Mouse (Mus musculus) gonadal fat pad, adult 2 months (tissue): ENCODE data around the gene Phactr1. TPM values are rescaled to one million over a fixed set of nuclear protein-coding genes. Genes with fewer than 3 reads are reported as not detected.

ENCODE experiments used
- DNase-seq: peaks from one replicate; pipeline ENCODE4 v3.0.0-alpha.2; 2012; ENCODE audit warnings: low read depth
- polyA plus RNA-seq: library from polyadenylated mRNA; depleted of rRNA; stranded (reverse); fragments of >200 nt; gene quantifications from 2 replicates; pipeline ENCODE4 v1.2.3, GENCODE M21; 2012

Phactr1 gene
- polyA plus RNA-seq, 1 experiment, result 5.3 TPM

DNA sequence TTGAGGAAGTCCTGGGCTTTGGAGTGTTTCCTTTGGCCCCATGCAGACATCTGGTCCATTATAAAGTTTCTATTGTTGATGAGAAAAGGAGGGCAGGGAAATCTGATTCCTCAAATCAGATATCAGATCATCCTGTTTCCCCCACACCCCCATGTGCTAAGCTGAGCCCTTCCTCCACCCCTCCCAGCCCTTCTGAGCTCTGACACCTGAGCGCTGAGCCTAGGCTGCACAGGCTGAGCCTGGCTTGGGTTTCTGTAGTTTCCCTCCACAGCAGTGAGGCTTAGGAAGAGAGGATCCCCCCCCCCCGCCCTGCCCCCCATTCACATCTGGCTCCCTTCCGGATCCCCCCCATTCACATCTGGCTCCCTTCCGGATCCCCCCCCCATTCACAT is 444.3 kb downstream of the Phactr1 start:
- no peak for DNase-seq

DNA sequence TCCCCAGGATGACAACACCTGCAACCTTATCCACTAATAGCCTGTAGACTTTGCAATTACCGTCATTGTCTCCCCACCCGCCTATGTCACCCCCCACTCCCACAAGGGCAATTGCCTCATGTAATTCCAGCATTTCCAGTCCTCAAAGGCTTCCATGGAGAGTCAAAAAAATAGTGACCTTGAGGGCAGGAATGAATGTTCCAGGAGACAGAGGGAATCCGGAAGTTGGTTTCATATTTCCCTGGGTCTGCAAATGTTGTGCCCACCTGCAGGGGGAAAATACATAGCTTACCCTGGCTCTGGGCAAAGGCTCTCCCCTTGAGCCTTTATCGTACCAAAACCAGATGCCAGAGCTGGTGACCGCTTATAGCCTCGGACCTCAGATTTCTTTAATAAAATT is 449.7 kb downstream of the Phactr1 start:
- DNase-seq, result no peak

DNA sequence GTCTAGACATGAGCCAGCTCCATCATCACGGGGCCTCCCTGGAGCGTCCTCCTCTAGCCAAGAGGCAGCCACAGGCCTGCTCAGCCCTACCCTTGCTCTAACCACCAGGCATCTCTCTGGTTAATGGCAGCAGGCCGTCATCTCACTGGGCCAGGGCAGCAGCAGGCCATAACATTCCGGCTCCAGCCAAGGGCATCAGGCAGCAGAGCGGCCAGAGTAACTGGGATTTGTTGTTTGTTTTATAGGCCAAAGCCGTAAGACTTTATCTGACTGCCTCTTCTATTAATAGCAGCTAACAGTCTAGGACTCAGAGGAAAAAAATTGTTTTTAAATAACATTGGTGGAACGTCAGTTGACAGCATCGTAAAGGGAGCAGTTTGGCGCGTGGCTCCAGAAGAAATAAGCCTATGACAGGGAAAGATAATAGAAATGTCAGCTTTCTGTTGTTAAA is 451.3 kb downstream of the Phactr1 start:
- DNase-seq, result no peak

- no peak for DNase-seq
Observed at GRCm38 (mm10) chr13:43132859-43133258, 452.4 kb downstream of the Phactr1 start.

DNA sequence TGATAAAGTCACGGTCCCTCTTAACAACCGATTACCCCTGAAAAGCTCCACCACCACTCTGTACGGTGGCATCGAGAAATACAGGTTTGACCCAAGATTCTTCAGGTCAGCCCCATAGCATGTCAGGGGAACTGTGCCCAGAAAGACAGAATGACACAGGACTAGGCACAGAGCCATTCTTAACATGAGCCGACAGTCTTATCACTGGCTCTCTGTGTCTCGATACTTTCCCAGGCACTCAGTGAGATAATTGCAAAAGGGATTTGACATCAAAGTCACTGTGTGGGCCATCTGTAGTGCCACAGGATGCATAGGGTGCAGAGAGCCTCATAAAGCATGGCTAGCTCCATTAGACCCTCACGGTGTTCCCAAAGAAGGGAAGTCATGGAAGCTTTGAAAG is 453.0 kb downstream of the Phactr1 start:
- DNase-seq, result no peak

DNA sequence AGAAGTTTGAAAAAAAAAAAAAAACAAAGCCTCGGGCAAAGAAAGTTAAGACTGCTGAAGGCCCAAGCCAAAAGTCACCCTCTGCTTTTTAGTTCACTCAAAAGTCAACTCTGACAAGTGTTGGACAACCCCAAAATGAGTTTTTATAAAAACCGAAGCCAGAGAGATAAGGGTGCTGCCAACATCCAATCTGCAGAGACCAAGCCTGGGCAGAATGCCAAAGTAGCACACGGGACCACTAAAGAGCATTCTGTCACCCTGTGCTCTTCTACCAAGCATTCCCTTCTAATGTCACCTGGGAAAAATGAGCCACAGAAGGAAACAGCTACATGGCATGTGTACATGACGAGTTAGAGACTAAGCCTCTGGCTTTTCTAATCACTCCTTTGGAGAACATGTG is 454.0 kb downstream of the Phactr1 start:
- DNase-seq, result no peak

DNA sequence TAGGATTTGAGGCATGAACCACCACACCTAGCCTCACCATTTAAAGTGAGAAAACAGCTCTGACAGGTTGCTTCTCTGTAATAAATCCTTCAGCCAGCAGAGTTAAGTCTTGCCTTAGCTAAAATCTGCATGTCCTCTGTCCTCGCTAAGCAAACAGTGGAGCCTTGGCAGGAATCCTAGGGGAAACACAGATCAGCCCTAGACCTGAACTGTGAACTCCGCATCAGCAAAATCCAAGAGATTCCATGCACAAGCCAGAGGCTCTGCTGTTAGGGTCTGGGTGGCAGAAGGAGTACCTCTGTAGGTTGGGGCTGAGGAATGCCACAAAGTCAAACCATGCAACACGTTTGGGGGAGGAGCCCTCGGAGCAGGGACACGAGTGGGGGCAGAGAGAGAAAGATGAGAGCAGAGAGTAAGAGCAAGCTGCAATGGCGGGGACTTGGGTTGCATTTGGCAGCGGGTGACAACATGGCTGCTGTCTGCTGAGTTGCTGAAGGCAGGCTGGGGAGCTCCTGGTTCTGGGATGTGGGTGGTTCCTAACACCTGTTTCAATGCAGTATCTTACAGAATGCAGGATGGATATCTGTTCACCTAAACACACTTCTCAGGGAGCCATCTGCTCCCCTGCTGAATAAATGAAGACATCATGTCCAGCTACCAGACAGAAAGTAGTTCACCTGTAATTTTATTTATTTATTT is 464.4 kb downstream of the Phactr1 start:
- DNase-seq, result no peak

DNA sequence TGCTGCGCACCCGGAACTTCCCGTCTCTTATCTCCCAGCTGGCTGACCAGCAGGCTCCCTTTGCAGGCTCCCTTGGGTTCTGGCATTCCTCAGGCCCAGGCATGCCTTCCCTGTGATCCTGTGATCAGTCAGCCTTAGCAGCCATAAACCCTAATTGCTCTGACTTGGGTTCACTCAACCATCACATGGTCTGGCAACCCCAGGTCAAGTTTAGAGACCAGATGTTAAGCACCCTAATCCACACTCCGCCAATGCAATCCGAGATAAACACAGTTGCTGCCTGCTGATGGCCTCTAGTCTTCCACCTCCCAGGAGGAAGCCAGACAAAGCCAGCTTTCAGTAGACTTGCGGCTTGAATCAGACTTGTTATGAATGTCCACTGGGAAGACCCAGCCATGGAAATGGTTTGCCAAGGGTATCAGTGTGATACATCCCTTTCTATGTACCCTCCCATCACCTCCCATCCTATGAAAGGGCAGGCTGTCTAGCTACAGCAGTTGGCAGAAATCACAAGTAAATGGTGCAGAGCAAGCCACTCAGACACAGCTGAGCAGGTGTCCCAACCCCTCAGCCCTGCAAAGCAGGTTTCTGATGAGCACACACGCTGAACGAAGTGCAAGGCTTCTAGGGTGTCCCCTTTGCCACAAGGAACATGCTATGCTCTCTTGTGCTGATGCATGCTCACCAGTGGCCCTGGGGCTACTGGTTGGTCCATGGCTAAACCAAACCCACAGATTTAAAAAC is 466.3 kb downstream of the Phactr1 start:
- no peak for DNase-seq

DNA sequence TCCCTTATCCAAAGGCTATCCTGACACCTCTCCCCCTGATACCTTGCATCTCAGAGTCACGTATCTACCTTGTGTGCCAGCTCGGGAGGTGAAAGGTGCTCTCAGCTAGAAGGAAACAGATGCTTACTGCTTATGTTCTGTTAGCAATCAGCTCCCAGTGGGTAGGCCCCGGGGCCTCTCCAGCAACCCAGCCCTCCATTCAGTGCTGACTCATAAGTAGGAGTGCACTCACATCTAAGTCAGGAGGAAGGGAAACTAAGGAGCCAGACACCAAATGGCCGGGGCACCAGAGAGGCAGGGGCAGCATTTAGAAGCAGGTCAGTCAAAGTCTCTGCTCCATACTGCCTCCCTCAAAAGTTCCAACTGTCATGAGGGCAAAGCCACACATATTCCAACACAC is 468.3 kb downstream of the Phactr1 start:
- no peak for DNase-seq

DNA sequence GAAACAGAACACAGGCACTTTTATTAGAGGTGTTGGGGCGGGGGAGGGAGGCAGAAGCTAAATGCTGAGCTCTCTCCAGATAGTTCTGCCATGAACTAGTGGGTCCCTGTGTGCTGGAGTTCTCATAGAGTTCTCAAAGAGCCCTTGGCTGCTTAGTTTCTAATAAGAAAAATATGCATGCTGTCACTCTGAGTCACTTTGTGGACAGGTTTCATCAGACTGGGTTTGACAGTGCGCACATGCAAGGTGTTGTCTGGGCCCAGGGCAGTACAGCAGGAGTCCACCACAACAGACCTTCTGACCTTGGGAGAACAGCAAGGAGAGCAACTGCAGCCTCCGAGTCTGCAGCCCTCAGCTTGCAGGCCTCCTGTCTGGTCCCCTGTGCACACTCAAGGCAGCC is 469.2 kb downstream of the Phactr1 start:
- no peak for DNase-seq

DNA sequence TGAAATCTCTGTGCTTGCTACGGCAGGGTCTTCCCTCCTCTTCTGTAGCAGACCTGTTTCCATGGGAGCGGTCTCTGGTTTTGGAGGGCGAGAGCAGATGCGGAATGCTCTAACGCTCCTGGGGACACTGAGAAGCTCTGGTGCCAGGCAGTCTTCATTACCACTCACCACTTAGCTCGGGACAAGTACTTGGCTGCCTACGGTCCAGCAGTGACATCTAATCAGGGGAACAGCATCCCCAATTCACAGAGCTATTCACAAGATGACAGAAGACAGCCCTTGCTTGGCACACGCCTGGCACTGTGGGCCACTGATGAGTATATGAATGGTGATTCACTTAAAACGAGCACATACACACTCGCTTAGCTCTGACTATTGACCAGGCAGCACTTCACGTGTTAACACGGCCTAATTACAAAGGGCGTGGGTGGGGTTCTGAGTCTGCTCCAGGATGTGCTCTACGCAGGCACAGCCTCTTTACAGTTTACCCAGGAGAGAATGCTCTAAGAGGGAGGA is 471.6 kb downstream of the Phactr1 start:
- DNase-seq, result no peak

DNA sequence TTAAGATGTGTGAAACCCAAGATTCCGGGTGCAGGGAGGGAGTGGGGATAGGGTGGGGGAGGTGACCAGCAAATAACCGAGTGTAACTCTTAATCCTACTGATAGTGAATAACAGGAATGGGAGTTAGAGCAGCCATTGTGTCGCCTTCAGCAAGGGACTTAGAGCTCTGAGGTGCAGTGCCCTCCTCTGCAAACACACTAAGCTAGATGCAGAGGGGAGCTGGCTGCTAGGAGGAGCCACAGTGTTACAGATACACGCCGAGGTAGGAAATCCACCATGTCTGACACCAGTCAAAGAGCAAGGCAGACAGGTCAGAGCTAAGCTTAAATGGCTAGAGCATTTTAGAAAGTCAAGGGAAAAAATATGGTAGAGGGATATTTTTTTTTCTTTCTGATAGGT is 476.9 kb downstream of the Phactr1 start:
- DNase-seq, result no peak

DNA sequence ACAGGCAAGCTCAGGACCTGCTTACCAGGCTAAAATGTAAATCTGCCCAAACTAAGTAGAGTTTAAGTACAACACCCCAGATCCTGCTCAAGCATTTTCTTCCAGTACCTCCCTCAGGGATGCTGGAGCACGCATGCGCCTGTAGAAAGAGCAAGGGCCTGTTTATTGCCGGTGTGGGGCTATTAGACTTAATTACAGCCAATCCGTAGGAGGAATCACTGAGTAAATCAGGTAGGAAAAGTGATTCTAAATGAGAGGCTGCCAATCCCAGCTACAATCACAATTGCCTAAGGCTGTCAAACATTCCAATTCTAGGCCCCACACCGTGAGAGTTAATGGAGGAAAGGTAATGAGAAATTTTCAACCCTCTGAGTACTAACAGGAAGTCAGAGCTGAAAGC is 477.9 kb downstream of the Phactr1 start:
- no peak for DNase-seq

GRCm38 (mm10) chr13:43159429-43159828 is 479.0 kb downstream of the Phactr1 start:
- DNase-seq, result no peak

DNA sequence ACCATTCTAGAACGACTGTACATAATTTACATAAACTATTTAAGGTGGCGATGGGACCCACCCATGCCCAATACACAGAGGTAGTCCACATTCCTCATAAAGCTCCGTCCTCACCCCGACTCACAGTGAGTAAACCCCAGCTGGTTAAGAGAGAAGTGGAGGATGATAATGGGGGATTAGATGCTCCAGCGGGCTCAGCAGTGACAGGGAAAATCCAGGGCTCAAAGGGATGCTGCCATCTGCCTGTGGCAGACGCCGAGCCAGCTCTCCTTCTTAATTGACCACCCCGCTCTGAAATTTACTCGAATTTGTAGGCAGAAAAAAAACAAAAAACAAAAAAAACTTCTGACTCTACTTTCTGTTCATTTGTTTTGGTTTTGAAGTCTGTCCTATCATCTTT is 487.3 kb downstream of the Phactr1 start:
- DNase-seq, result no peak

- no peak for DNase-seq
Observed at GRCm38 (mm10) chr13:43171020-43171710, 490.7 kb downstream of the Phactr1 start, which contains the start of gene Tbc1d7. TSS of gene Tbc1d7 (minus strand) at chr13:43171501.

- DNase-seq, result no peak
Observed at GRCm38 (mm10) chr13:43172036-43172713, 491.8 kb downstream of the Phactr1 start.

GRCm38 (mm10) chr13:43173262-43173661 is 492.8 kb downstream of the Phactr1 start:
- DNase-seq, result no peak

- no peak for DNase-seq
Observed at GRCm38 (mm10) chr13:43176676-43177075, 496.3 kb downstream of the Phactr1 start.

GRCm38 (mm10) chr13:43177317-43177716 is 496.9 kb downstream of the Phactr1 start:
- DNase-seq, result no peak

GRCm38 (mm10) chr13:43181104-43181503 is 500.7 kb downstream of the Phactr1 start:
- no peak for DNase-seq
